Mouse (Mus musculus) brain, adult 2 months (tissue): ENCODE measurements at regions not wholly inside any gene's neighbourhood (a gene's known extent, or its start where the extent isn't known, plus 50 kb on each side); places are given as distances from the start of the nearest gene placed in this dataset.

ENCODE experiments used
- DNase-seq: peaks from one replicate; pipeline ENCODE4 v3.0.0; 2011; ENCODE audit warnings: low read depth, low spot score

DNA sequence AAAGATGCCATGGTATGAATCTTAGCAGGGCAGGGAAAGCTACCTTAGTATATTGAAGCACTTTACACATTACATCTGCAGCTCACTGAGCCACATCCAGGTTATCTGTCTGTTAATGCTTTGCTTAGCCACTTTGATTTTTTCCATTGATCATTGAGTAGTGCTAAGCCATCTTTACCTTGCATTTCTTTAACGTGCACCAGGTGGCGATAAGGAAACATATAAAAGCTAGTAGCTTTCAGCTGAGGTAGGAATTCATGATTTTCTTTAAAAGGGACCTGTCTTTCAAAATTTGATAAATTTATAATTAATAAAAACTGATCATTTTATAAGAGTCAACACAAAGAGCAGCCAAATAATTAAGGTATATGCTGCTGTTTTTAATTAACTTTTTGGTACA lies 426.3 kb upstream of the Tpk1 start:
- peak; percentile 36 for DNase-seq

- no peak for DNase-seq
Observed at GRCm38 (mm10) chr6:44081922-44082552, 416.0 kb upstream of the Tpk1 start.

- DNase-seq: peak; percentile 66
Observed at GRCm38 (mm10) chr6:44073124-44073523, 407.0 kb upstream of the Tpk1 start.

- peak; percentile 57 for DNase-seq
Observed at GRCm38 (mm10) chr6:44067841-44068240, 401.8 kb upstream of the Tpk1 start.
